Mouse (Mus musculus) liver, embryonic 14.5 days (tissue): ENCODE results near the gene Pih1d3.

Experiments
- CTCF ChIP-seq: IDR thresholded peaks from 2 replicates; pipeline ENCODE4 v1.5.1; 2016; ENCODE audit warnings: antibody characterized with exemption, low read depth, control low read depth
- EP300 ChIP-seq: IDR thresholded peaks from 2 replicates; pipeline ENCODE4 v1.6.1; 2016; ENCODE audit warnings: antibody characterized with exemption, low read depth

GRCm38 (mm10) chr1:31175401-31175800, 47.2 kb upstream of the Pih1d3 start:
- TF ChIP-seq CTCF = no peak
- TF ChIP-seq EP300 = no peak
